Mouse (Mus musculus) MEL (cell line): ENCODE measurements around the gene Tnni2. TPM values are rescaled to one million over a fixed set of nuclear protein-coding genes. Genes with fewer than 3 reads are reported as not detected.

ENCODE experiments used
- DNase-seq: peaks from one replicate; pipeline ENCODE4 v3.0.0; 2011; ENCODE audit warnings: low read depth, low spot score
- H3K27ac ChIP-seq: 2 replicates; pipeline ENCODE4 v1.5.1; 2012; ENCODE audit warnings: low read depth, mild to moderate bottlenecking, control low read depth, low read length, moderate library complexity; ENCODE audit not compliant: control insufficient read depth
- H3K27me3 ChIP-seq, 2 experiments: fragments of 150-350 bp in 1 of 2; sonication (generic) in 1 of 2; 2 replicates each; pipeline ENCODE4 v1.6.1; 2012; ENCODE audit warnings: low read length in 2 of 2, mild to moderate bottlenecking in 2 of 2, improper control_type of control experiment in 1 of 2, moderate library complexity in 1 of 2; ENCODE audit not compliant: insufficient read depth in 2 of 2, control insufficient read depth in 1 of 2
- H3K36me3 ChIP-seq, 2 experiments: 2 replicates each; pipeline ENCODE4 v1.6.1; 2012 to 2014; ENCODE audit warnings: low read length in 2 of 2, improper control_type of control experiment in 1 of 2, inconsistent platforms in 1 of 2, mild to moderate bottlenecking in 1 of 2; ENCODE audit not compliant: insufficient read depth in 2 of 2, control insufficient read depth in 1 of 2
- H3K4me1 ChIP-seq, 2 experiments: fragments of 150-350 bp in 1 of 2; sonication (generic) in 1 of 2; 2 replicates each; pipeline ENCODE4 v1.6.1; 2012; ENCODE audit warnings: low read length in 2 of 2, improper control_type of control experiment in 1 of 2, mild to moderate bottlenecking in 1 of 2; ENCODE audit not compliant: insufficient read depth in 2 of 2, control insufficient read depth in 1 of 2
- H3K4me3 ChIP-seq, 2 experiments: fragments of 150-350 bp in 1 of 2; sonication (generic) in 1 of 2; 2 replicates each; pipeline ENCODE4 v1.5.1; 2012; ENCODE audit warnings: low read depth in 2 of 2, low read length in 2 of 2, mild to moderate bottlenecking in 2 of 2, moderate library complexity in 2 of 2, control low read depth in 1 of 2, improper control_type of control experiment in 1 of 2; ENCODE audit not compliant: control insufficient read depth in 1 of 2, insufficient read depth in 1 of 2
- H3K79me2 ChIP-seq: 2 replicates; pipeline ENCODE4 v1.6.1; 2012; ENCODE audit warnings: mild to moderate bottlenecking, low read length, moderate library complexity; ENCODE audit not compliant: control insufficient read depth, poor library complexity, insufficient read depth
- H3K9ac ChIP-seq: 2 replicates; pipeline ENCODE4 v1.6.1; 2012; ENCODE audit warnings: low read depth, mild to moderate bottlenecking, control low read depth, low read length, moderate library complexity; ENCODE audit not compliant: control insufficient read depth, poor library complexity, severe bottlenecking
- H3K9me3 ChIP-seq: fragments of 150-350 bp; sonication (generic); replicated peaks from 2 replicates; pipeline ENCODE4 v1.6.1; 2012; ENCODE audit warnings: mild to moderate bottlenecking, low read length, improper control_type of control experiment, moderate library complexity; ENCODE audit not compliant: insufficient read depth
- BHLHE40 ChIP-seq: IDR thresholded peaks from 2 replicates; pipeline ENCODE4 v1.6.1; 2012; ENCODE audit warnings: low read depth, mild to moderate bottlenecking, inconsistent platforms, low read length, improper control_type of control experiment, borderline replicate concordance
- CHD1 ChIP-seq: IDR thresholded peaks from 2 replicates; pipeline ENCODE4 v1.6.1; 2012; ENCODE audit warnings: low read depth, mild to moderate bottlenecking, inconsistent platforms, low read length, improper control_type of control experiment
- CHD2 ChIP-seq: IDR thresholded peaks from 2 replicates; pipeline ENCODE4 v1.6.1; 2011; ENCODE audit warnings: low read length, improper control_type of control experiment
- EP300 ChIP-seq, 2 experiments: IDR thresholded peaks; 2 replicates each; pipeline ENCODE4 v1.6.1; 2011; ENCODE audit warnings: improper control_type of control experiment in 2 of 2, low read length in 2 of 2, low read depth in 1 of 2, mild to moderate bottlenecking in 1 of 2
- GABPA ChIP-seq: IDR thresholded peaks from 2 replicates; pipeline ENCODE4 v1.6.1; 2012; ENCODE audit warnings: low read depth, mild to moderate bottlenecking, inconsistent platforms, low read length, improper control_type of control experiment, moderate library complexity
- GATA1 ChIP-seq: IDR thresholded peaks from 2 replicates; pipeline ENCODE4 v1.6.1; 2011; ENCODE audit warnings: low read depth, low read length, improper control_type of control experiment
- HCFC1 ChIP-seq: IDR thresholded peaks from 2 replicates; pipeline ENCODE4 v1.6.1; 2012; ENCODE audit warnings: low read depth, mild to moderate bottlenecking, inconsistent platforms, low read length, improper control_type of control experiment, moderate library complexity
- MAX ChIP-seq: IDR thresholded peaks from 2 replicates; pipeline ENCODE4 v1.6.1; 2011; ENCODE audit warnings: low read length, improper control_type of control experiment
- MYB ChIP-seq: IDR thresholded peaks from 2 replicates; pipeline ENCODE4 v1.6.1; 2011; ENCODE audit warnings: mild to moderate bottlenecking, low read depth, low read length, improper control_type of control experiment
- NELFE ChIP-seq: IDR thresholded peaks from 2 replicates; pipeline ENCODE4 v1.6.1; 2011; ENCODE audit warnings: low read depth, low read length, improper control_type of control experiment
- RAD21 ChIP-seq: IDR thresholded peaks from 2 replicates; pipeline ENCODE4 v1.6.1; 2011; ENCODE audit warnings: mild to moderate bottlenecking, low read depth, low read length, improper control_type of control experiment
- RCOR1 ChIP-seq: IDR thresholded peaks from 2 replicates; pipeline ENCODE4 v1.6.1; 2012; ENCODE audit warnings: low read depth, mild to moderate bottlenecking, inconsistent platforms, low read length, improper control_type of control experiment
- SIN3A ChIP-seq: IDR thresholded peaks from 2 replicates; pipeline ENCODE4 v1.6.1; 2012; ENCODE audit warnings: low read length, improper control_type of control experiment, inconsistent platforms
- SMC3 ChIP-seq: IDR thresholded peaks from 2 replicates; pipeline ENCODE4 v1.6.1; 2011; ENCODE audit warnings: low read depth, low read length, improper control_type of control experiment
- TAL1 ChIP-seq: IDR thresholded peaks from 2 replicates; pipeline ENCODE4 v1.6.1; 2012; ENCODE audit warnings: mild to moderate bottlenecking, inconsistent platforms, low read length, moderate library complexity, mixed read lengths
- TBP ChIP-seq: IDR thresholded peaks from 2 replicates; pipeline ENCODE4 v1.8.0; 2011; ENCODE audit warnings: low read depth, low read length, improper control_type of control experiment
- UBTF ChIP-seq: IDR thresholded peaks from 2 replicates; pipeline ENCODE4 v1.6.1; 2012; ENCODE audit warnings: low read depth, mild to moderate bottlenecking, inconsistent platforms, low read length, improper control_type of control experiment, moderate library complexity, borderline replicate concordance; ENCODE audit not compliant: insufficient read depth
- USF1 ChIP-seq: IDR thresholded peaks from 2 replicates; pipeline ENCODE4 v1.6.1; 2014; ENCODE audit warnings: low read depth, mild to moderate bottlenecking, inconsistent platforms, low read length, improper control_type of control experiment, moderate library complexity
- USF2 ChIP-seq, 2 experiments: IDR thresholded peaks; 2 replicates each; pipeline ENCODE4 v1.6.1; 2011 to 2012; ENCODE audit warnings: improper control_type of control experiment in 2 of 2, low read length in 2 of 2, borderline replicate concordance in 1 of 2, inconsistent platforms in 1 of 2, low read depth in 1 of 2, mild to moderate bottlenecking in 1 of 2; ENCODE audit not compliant: insufficient read depth in 1 of 2
- ZC3H11A ChIP-seq: IDR thresholded peaks from 2 replicates; pipeline ENCODE4 v1.6.1; 2012; ENCODE audit warnings: low read depth, mild to moderate bottlenecking, inconsistent platforms, low read length, improper control_type of control experiment
- ZKSCAN1 ChIP-seq: IDR thresholded peaks from 2 replicates; pipeline ENCODE4 v1.6.1; 2012; ENCODE audit warnings: low read depth, mild to moderate bottlenecking, inconsistent platforms, low read length, improper control_type of control experiment, moderate library complexity
- ZMIZ1 ChIP-seq: IDR thresholded peaks from 2 replicates; pipeline ENCODE4 v1.6.1; 2012; ENCODE audit warnings: low read depth, mild to moderate bottlenecking, inconsistent platforms, low read length, improper control_type of control experiment, moderate library complexity
- polyA plus RNA-seq, 2 experiments: library from polyadenylated mRNA; stranded (reverse) in 1 of 2; unstranded in 1 of 2; fragments of >175 nt in 1 of 2; fragments of >200 nt in 1 of 2; gene quantifications; 2 replicates each; pipeline versions ENCODE4 v1.2.1 to v1.2.4; 2012; ENCODE audit warnings: low replicate concordance in 2 of 2, low read depth in 1 of 2; ENCODE audit not compliant: insufficient read length in 2 of 2, insufficient read depth in 1 of 2, missing spikeins in 1 of 2
- total RNA-seq: library from RNA; depleted of rRNA; stranded (reverse); fragments of 300-350 nt; gene quantifications from 2 replicates; pipeline ENCODE4 v1.2.3, GENCODE M21; 2012

Tnni2 gene
- total and polyA plus RNA-seq, 3 experiments: 0.84 TPM; not detected in 2

- Histone ChIP-seq H3K9me3 (no peaks in the 10 kb centered on the region), H3K36me3 (no peaks in the 10 kb centered on the region), H3K79me2 (no peaks in the 10 kb centered on the region), H3K4me3 (no peak overlapping the region), H3K4me1 (no peaks in the 10 kb centered on the region), H3K27ac (no peak overlapping the region), H3K9ac (no peak overlapping the region), H3K27me3 (peaks cover 0 to 5% of the 10 kb centered on the region in 2 experiments; a peak in 2 of 4 replicates)
- TF ChIP-seq USF1 (no peak), EP300 (IDR thresholded peaks at IDR 0.05; ENCODE audit: low read depth in 1 of 2, low read length in 2 of 2) (no peak), MYB (no peak)
- DNase-seq: no peak
Measured at GRCm38 (mm10) chr7:142472936-142473335, 31.3 kb downstream of the Tnni2 start.

GRCm38 (mm10) chr7:142473476-142473875 lies 31.9 kb downstream of the Tnni2 start:
- no peaks in the 10 kb centered on the region for H3K4me1 ChIP-seq
- no peaks in the 10 kb centered on the region for H3K79me2 ChIP-seq
- no peak overlapping the region for H3K4me3 ChIP-seq
- H3K27me3 ChIP-seq: peaks cover 0 to 5% of the 10 kb centered on the region in 2 experiments; a peak in 2 of 4 replicates
- no peak for TF ChIP-seq USF2 (IDR thresholded peaks at IDR 0.05; ENCODE audit: borderline replicate concordance in 1 of 2, insufficient read depth in 1 of 2, low read depth in 1 of 2, low read length in 2 of 2)
- TF ChIP-seq NELFE: no peak
- TF ChIP-seq RAD21: no peak
- TF ChIP-seq SMC3: no peak
- no peak for TF ChIP-seq MAX
- TF ChIP-seq ZMIZ1: no peak
- no peak for TF ChIP-seq HCFC1
- TF ChIP-seq BHLHE40: no peak
- no peak for TF ChIP-seq ZKSCAN1
- no peak for TF ChIP-seq CHD1
- no peak for TF ChIP-seq ZC3H11A
- TF ChIP-seq CHD2: no peak
- TF ChIP-seq UBTF: no peak
- TF ChIP-seq RCOR1: no peak
- no peak for TF ChIP-seq TAL1
- TF ChIP-seq TBP: no peak
- no peak for TF ChIP-seq GATA1
- no peak for TF ChIP-seq SIN3A
- no peak for TF ChIP-seq GABPA
- no peak overlapping the region for H3K27ac ChIP-seq
- H3K9me3 ChIP-seq: no peaks in the 10 kb centered on the region
- no peaks in the 10 kb centered on the region for H3K36me3 ChIP-seq
- H3K9ac ChIP-seq: no peak overlapping the region
- no peak for DNase-seq
